Mouse (Mus musculus) macrophage (primary cell): Measurements from ENCODE around the gene Tnnc1. TPM values are rescaled to one million over a fixed set of nuclear protein-coding genes. Genes with fewer than 3 reads are reported as not detected.

Source experiments
- H3K27ac ChIP-seq: fragments of 350-480 bp; formaldehyde crosslinking; 2 replicates; pipeline ENCODE4 v1.9.0; 2021
- H3K36me3 ChIP-seq: fragments of 350-480 bp; formaldehyde crosslinking; 2 replicates; pipeline ENCODE4 v1.9.0; 2021; ENCODE audit errors: inconsistent target
- H3K4me3 ChIP-seq: fragments of 350-480 bp; formaldehyde crosslinking; 2 replicates; pipeline ENCODE4 v1.9.0; 2021; ENCODE audit errors: inconsistent target
- H3K79me2 ChIP-seq: fragments of 350-480 bp; formaldehyde crosslinking; 2 replicates; pipeline ENCODE4 v1.9.0; 2021; ENCODE audit errors: inconsistent target
- WGBS: methylation state at CpG from one replicate; pipeline ENCODE4 v1.1.7; 2026; ENCODE audit warnings: inconsistent platforms; ENCODE audit not compliant: missing documents; 5-methylcytosine and 5-hydroxymethylcytosine counted together
- polyA plus RNA-seq: library from polyadenylated mRNA; stranded (reverse); fragments of 250-400 nt; gene quantifications from 3 replicates; pipeline ENCODE4 v1.2.4, GENCODE M21; 2018; ENCODE audit warnings: inconsistent platforms

Tnnc1 gene
- polyA plus RNA-seq, 1 experiment from 2014 or later: 0.50 TPM

DNA sequence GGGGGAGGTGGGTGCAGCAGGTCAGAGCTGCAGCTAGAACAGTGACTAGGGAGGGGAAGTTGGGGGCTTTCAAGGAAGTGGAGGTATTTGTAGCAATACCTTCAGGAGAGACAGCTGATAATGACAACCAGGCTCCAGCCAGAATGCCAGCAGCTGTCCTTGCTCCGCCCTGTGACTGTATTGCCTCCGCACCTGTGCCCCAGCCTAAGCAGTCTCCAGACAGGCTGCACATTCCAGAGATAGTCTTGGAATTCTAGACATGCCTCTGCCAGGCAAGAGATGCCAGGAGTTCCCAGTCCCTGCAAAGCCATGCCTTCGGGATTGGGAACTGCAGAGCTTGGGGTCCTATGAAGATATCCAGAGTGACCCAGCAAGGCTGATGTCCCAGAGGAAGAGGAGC lies 4.4 kb downstream of the Tnnc1 start:
- 94% methylated on average over 3 of the region's 3 CpGs for WGBS
- no peaks in the 10 kb centered on the region for H3K36me3 ChIP-seq
- no peaks in the 10 kb centered on the region for H3K79me2 ChIP-seq
- H3K27ac ChIP-seq: no peak overlapping the region
- no peak overlapping the region for H3K4me3 ChIP-seq

DNA sequence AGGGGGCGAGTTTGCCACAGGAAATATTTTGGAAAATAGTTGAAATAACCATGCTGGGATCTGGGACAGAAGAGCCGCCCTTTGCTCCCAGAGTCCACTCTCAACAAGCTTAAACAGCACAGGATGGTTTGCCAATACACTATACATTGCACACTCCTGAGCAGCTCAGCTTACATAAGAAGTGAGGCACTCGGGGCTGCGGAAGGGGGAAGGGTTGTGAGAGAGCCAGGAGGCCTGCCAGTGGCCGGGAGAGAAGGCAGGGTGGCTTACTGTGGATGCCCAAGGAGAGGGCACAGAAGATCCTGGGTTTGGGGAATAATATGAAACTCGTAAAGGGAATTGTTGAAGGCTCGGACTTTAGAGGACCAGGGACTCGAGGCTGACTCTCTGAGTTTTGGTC lies 5.8 kb downstream of the Tnnc1 start:
- WGBS: 94% methylated on average over 8 of the region's 8 CpGs
- Histone ChIP-seq H3K4me3 (no peak overlapping the region), H3K79me2 (no peaks in the 10 kb centered on the region), H3K27ac (no peak overlapping the region), H3K36me3 (no peaks in the 10 kb centered on the region)

DNA sequence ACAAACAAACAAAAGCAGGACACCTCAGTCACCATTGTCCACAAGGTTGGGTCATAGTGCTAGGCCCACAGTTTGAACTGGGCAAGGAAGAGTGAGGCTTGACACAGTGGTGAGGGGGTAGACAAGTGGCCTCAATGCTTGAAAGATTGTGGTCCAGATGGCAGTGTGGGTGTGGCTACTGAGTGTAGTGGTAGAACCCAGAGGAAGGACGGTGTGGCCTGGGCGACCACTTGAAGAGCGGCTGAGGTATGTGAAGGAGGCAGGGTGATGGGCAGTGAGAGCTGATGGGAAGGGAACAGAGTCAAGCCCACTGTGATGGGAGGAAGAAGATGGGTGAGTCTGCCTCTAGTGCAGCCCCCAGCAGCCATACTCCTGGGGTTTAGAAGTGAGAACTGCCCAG lies 6.6 kb downstream of the Tnnc1 start:
- 100% methylated on average over 2 of the region's 3 CpGs for WGBS
- Histone ChIP-seq H3K36me3 (no peaks in the 10 kb centered on the region), H3K4me3 (no peak overlapping the region), H3K27ac (no peak overlapping the region), H3K79me2 (no peaks in the 10 kb centered on the region)

DNA sequence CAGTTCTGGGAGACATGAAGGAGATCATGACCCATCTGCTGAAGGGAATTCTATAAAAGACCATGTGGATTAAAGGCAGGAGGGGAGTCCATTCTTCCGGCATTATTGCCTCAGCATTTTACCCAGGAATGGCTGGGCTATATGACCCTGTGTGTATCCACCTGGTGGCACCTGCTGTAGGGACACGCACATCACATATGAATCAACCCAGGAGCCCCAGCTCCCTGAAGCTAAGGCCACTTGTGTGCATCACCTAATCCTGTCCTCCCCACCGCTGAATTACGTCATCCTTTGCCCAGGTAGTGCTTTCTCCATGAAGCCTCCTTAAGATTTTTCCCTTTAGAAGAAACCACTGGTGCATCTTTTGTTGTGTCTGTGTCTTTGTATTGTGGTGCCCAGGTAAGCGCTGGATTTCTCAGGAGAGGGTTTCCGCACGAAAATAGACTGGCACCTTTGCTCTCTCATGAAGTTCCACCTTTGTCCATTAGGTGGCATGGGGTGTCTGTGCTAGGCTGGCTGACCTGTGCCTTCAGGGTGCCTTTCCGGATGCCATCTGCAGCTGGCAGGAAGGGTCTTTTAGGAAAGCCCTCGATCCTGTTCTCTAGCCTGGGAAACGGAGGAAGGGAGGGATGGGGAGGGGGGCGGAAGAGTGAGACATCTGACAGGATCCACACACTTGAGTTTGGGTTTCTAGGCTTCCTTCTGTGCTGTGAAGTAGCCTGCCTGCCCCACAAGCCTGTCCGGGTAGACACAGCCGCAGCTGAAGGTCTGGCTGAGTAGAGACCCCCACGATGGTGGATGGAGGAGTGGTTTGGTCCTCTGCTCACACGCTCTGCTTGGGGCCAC lies 7.3 kb downstream of the Tnnc1 start:
- Histone ChIP-seq H3K27ac (no peak overlapping the region), H3K79me2 (no peaks in the 10 kb centered on the region), H3K36me3 (no peaks in the 10 kb centered on the region), H3K4me3 (no peak overlapping the region)
- WGBS: 32% methylated on average over 15 of the region's 15 CpGs

DNA sequence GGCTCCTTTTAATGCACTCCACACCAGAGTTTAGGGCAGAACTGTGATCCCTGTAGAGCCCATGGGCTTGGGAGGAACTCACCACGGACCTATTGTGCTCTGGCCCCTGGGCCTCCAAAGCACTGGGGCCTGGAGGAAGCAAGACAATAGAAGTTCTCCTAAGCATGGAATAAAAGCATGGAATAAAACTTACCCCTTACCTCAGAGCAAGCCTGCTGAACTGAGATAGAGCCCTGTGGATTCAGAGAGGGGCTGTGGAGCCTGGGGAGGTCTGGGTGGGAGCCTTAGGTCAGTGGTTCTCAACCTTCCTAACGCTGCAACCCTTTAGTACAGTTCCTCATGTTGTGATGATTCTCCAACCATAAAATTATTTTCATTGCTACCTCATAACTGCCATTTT lies 8.7 kb downstream of the Tnnc1 start, which contains the start of gene Nisch:
TSS of gene Nisch (minus strand) at position 101 of the 400 bp plus-strand sequence.
- Histone ChIP-seq H3K79me2 (no peaks in the 10 kb centered on the region), H3K36me3 (no peaks in the 10 kb centered on the region), H3K4me3 (no peak within 1 kb of the TSS), H3K27ac (no peak within 1 kb of the TSS)
- 88% methylated on average over 2 of the region's 2 CpGs for WGBS

DNA sequence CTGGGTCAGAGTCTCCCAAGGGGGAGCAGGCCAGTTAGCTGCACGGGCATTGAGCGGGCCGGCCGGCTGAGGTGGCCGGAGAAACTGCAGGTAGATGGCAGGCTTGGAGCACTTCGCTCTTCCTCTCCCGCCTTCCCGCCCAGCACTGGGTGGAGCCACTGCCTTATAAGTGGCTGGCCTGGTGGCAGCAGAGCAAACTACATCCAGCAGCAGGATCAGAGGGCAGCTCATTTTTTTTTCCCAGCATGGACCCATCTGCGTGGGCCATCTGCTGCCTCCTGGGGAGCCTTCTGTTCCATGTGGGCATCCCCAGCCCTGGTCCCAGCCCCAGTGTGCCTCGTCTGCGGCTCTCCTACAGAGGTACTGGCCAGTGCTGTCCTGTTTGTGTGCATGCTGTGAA lies 9.6 kb downstream of the Tnnc1 start, which contains the start of gene Sema3g:
TSS of gene Sema3g (plus strand) at position 195 of the 400 bp plus-strand sequence.
- 14% methylated on average over 11 of the region's 11 CpGs for WGBS
- Histone ChIP-seq H3K79me2 (no peaks in the 10 kb centered on the region), H3K4me3 (no peak within 1 kb of the TSS), H3K36me3 (no peaks in the 10 kb centered on the region), H3K27ac (no peak within 1 kb of the TSS)

DNA sequence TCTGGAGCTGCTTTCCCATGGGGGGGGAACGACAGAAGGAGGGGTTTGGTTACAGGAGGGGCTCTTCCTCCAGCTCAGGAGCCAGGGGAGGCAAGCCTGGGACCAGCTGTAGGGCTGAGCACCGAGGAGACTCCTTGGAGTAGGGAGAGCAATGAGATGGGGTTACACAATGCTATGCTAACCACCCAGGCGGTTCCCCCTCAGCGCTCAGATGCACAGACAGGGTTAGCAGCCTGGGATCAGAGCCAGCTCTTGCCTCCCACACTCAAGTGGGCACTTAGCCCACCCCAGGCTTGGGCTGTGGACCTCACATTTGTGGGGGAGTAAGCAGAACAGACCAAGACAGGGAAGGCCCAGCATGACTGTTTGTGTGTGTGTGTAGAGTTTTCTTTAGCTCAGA lies 18.9 kb downstream of the Tnnc1 start:
- WGBS: 49% methylated on average over 4 of the region's 4 CpGs
- no peaks in the 10 kb centered on the region for H3K36me3 ChIP-seq
- no peaks in the 10 kb centered on the region for H3K79me2 ChIP-seq
- no peak overlapping the region for H3K27ac ChIP-seq
- H3K4me3 ChIP-seq: no peak overlapping the region

DNA sequence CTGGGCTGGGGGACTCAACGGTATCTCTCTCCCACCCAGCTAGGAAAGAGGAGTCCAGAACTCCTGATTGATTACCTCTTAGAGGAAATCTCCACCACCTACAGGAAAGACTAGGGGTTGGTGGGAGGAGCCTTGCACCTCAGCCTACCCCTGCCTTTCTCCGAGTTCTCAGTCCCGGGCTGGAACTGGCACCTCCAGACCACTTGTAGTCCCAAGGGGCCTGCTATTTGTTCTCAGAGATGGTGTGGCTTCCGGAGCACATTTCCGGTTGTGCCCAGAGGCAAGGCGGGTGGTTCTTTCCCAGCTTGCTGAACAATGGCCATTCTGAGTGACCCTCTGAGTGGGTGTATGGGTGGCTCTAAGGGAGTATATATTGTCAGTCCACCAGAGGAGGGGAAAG lies 20.1 kb downstream of the Tnnc1 start:
- Histone ChIP-seq H3K27ac (no peak overlapping the region), H3K36me3 (no peaks in the 10 kb centered on the region), H3K4me3 (no peak overlapping the region), H3K79me2 (no peaks in the 10 kb centered on the region)
- 31% methylated on average over 6 of the region's 6 CpGs for WGBS

DNA sequence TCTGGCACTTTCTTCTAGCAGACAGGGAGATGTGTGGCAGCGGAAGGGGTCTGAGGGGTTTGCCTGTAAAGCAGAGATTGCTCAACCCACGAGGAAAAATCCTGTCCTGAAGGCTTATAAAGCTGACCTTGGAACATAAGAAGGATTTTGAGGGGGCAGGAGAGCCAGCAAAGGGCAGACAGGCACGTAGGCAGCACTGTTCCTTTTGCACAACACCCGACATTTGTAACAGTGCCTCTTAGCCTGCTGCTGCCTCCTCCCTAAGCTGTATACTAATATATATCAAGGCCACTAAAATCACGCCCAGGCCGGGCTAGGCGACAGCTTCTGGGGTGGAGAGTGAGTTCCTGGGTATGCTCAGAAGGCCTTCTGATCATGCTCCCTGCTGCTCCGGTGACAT lies 22.3 kb downstream of the Tnnc1 start:
- H3K27ac ChIP-seq: no peak overlapping the region
- H3K4me3 ChIP-seq: no peak overlapping the region
- no peaks in the 10 kb centered on the region for H3K36me3 ChIP-seq
- WGBS: 86% methylated on average over 8 of the region's 8 CpGs
- H3K79me2 ChIP-seq: no peaks in the 10 kb centered on the region

DNA sequence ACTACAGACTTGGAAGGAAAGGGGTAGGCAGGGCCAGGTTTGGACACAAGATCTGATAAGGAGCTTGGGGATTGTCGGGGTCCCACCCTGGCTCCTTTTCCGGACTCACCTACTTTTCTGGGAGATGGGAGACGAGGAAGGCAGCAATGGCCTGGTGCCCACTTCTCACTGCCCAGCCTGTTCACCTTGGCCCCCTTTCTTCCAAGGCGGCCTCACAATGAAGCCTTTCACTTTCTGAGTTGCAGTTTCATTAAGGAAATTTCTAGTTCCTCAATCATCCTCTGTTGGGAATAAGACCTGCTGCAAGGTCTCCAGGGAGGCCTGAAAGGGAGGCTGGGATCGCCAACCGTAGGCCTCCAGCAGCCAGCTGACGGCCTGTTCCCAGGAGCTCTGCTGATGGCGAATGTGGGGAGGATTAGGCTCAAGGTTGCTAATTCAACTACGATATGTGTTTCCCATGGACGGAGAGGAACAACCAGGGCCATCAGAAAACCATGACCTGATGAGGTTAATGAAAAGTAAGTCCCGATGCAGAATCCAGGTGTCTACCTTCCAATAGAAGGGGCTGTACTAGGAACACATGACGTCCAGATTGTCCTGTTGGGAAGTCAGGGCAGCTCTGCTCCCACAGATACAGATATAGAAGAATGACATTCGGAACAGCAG lies 24.4 kb downstream of the Tnnc1 start:
- 73% methylated on average over 13 of the region's 13 CpGs for WGBS
- no peaks in the 10 kb centered on the region for H3K36me3 ChIP-seq
- no peak overlapping the region for H3K4me3 ChIP-seq
- H3K27ac ChIP-seq: no peak overlapping the region
- H3K79me2 ChIP-seq: no peaks in the 10 kb centered on the region

DNA sequence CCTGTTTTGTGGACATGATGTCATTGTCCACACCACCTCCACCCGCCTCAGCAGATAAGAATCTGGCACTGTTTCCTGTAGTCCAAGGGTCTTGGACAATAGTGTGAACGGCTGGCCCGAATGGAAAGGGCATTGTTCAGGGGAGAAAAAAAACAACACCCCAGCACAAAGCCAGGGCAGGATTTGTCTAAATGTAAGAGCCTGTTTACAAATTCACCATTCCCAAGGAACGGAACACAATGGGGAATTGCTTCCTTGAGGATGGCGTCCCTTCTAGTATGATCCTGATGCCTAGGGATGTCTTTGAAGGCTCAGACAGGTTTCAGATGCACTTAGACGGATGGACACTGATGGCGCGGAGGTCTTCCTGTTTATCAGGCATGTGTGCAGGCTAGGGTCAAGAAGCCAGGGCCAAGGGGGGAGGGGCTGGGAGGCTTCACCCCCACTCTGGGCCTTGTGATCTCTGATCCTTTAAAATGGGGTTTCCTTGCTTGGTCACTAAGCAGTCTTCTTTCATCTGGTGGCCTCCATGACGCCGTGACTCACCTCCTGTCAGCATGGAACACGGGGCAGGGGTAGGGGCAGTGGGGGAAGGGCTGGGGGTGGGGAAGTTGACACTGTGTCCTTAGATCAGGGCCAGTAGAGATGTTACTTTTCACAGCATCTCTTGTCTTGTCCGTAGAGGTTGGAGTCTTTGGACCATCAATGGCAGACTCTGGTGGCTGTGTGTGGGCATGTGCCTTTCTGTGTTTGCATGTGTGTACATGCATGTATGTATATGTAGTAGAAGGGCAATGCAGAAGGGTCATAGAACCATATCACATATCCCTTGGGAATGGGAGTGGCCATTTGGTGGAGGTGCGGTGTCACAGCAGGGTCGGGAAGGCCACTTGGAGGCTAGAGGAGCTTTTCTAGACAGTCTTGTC lies 25.2 kb downstream of the Tnnc1 start:
- no peak overlapping the region for H3K4me3 ChIP-seq
- no peaks in the 10 kb centered on the region for H3K36me3 ChIP-seq
- 91% methylated on average over 14 of the region's 14 CpGs for WGBS
- H3K27ac ChIP-seq: no peak overlapping the region
- H3K79me2 ChIP-seq: no peaks in the 10 kb centered on the region

DNA sequence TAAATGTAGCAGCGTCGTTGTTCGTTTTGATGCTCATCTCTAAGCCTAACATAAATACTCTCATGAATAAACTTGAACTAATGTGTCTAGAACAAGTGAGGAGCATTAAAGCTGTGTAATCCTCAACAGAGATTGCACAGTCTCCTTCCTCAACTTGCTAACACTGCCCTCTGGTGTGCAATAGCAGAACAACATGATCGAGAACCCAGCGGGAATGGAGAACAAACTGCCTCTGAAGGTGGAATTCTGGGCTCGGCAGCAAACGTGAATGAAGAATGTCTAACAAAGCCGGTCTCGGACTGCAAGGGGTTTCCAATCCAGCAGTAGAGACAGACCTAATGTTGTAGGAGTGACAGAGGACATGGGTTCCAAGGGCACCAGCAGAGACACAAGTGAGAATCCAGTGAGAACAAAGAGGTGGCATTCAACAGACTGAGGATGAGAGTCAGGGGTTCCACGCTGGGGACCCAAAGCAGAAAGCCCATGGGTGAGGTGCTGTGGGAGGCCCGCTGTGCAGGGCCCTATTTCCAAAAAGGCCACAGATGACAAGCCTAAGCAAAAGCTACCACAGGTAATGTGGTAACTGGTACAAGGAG lies 26.0 kb downstream of the Tnnc1 start:
- Histone ChIP-seq H3K27ac (no peak overlapping the region), H3K4me3 (no peak overlapping the region), H3K79me2 (no peaks in the 10 kb centered on the region), H3K36me3 (no peaks in the 10 kb centered on the region)
- 11% methylated on average over 11 of the region's 11 CpGs for WGBS

DNA sequence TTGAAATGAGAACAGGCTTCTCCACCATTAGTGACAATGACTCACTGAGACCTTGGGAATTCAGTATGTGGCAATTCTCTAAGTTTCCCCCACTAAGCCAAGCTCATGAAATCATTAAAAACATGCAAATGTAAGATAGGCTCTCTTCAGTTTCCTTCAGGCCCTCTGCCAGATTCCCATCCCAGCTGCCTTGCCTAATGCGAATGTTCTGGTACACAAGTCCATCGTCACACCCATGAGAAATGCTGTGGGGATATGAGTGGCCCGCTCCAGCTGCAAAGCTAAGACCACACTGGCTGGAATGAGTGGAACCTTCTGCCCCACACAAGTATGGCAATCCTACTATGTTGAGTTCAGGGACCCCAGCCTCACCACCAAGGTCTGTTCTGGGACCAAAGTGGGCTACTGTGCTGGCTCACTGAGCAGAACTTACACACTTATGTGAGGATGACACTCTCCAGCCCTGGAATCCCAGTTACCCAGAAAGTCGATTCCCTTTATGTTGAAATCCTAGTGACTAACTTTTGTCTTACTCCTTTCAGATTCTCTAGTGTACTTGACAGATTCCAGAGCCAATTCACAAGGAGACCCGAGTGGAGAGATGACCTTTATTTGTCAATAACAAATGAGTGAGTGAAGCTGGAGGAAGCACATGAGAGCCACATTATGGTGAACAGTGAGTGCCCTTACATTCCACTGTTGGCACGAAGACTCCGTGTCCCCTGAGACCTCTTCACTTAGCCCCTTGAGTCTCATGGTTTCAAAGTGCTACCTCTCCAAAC lies 29.2 kb downstream of the Tnnc1 start:
- 93% methylated on average over 7 of the region's 7 CpGs for WGBS
- no peak overlapping the region for H3K4me3 ChIP-seq
- H3K36me3 ChIP-seq: no peaks in the 10 kb centered on the region
- no peak overlapping the region for H3K27ac ChIP-seq
- H3K79me2 ChIP-seq: no peaks in the 10 kb centered on the region

DNA sequence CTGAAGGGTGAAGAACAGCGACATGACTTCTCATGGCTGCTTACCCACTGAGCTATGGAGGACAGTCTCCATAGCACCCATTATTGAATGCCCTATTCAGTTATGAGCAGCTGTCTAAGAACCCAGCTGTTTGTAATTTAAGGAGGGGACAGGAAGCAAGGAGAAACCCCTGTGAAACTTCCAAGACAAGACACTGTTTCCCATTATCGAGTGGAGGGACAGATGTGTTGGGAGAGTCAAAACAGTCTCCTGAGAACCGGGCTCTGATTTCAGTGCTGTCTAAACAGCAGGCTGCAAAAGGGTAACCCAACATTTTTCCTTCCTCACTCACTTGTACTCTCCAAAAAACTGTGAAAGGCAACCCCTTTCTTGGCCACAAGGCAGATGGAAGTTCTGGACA lies 32.4 kb downstream of the Tnnc1 start:
- Histone ChIP-seq H3K4me3 (no peak overlapping the region), H3K36me3 (no peaks in the 10 kb centered on the region)
- 89% methylated on average over 3 of the region's 3 CpGs for WGBS

More for the DNA sequence above, 32.4 kb downstream of the Tnnc1 start:
- no peaks in the 10 kb centered on the region for H3K79me2 ChIP-seq
- no peak overlapping the region for H3K27ac ChIP-seq
